Mouse (Mus musculus) ES-E14 (cell line): ENCODE results near the gene Chd9. TPM values are rescaled to one million over a fixed set of nuclear protein-coding genes. Genes with fewer than 3 reads are reported as not detected.
A peak's percentile ranks its signal among the peaks of the same experiment; 100 is the strongest.

ENCODE experiments used
- DNase-seq: peaks from one replicate; pipeline ENCODE4 v3.0.0-alpha.2; 2013; ENCODE audit warnings: low read depth, low spot score
- H3K27ac ChIP-seq: 2 replicates; pipeline ENCODE4 v1.5.1; 2012; ENCODE audit warnings: low read depth, mild to moderate bottlenecking, low read length, moderate library complexity, mixed read lengths; ENCODE audit not compliant: poor library complexity, insufficient read depth, severe bottlenecking
- H3K36me3 ChIP-seq: 2 replicates; pipeline ENCODE4 v1.6.1; 2012; ENCODE audit warnings: mild to moderate bottlenecking, low read length, moderate library complexity, mixed read lengths; ENCODE audit not compliant: control insufficient read depth, poor library complexity, insufficient read depth, severe bottlenecking
- H3K4me1 ChIP-seq, 2 experiments: fragments of 150-350 bp in 1 of 2; sonication (generic) in 1 of 2; 2 replicates each; pipeline ENCODE4 v1.6.1; 2012; ENCODE audit warnings: low read length in 2 of 2, mild to moderate bottlenecking in 1 of 2, mixed read lengths in 1 of 2; ENCODE audit not compliant: control insufficient read depth in 2 of 2, insufficient read depth in 2 of 2, poor library complexity in 1 of 2
- H3K4me3 ChIP-seq, 2 experiments: fragments of 150-350 bp in 1 of 2; sonication (generic) in 1 of 2; 2 replicates each; pipeline ENCODE4 v1.5.1; 2012; ENCODE audit warnings: low read length in 2 of 2, low read depth in 1 of 2, mild to moderate bottlenecking in 1 of 2, mixed read lengths in 1 of 2; ENCODE audit not compliant: insufficient read depth in 1 of 2, poor library complexity in 1 of 2, severe bottlenecking in 1 of 2
- H3K9ac ChIP-seq: 2 replicates; pipeline ENCODE4 v1.6.1; 2012; ENCODE audit warnings: low read depth, mild to moderate bottlenecking, low read length, mixed read lengths; ENCODE audit not compliant: poor library complexity, insufficient read depth, severe bottlenecking
- H3K9me3 ChIP-seq: fragments of 150-350 bp; sonication (generic); 2 replicates; pipeline ENCODE4 v1.6.1; 2012; ENCODE audit warnings: low read depth, mild to moderate bottlenecking, low read length; ENCODE audit not compliant: control insufficient read depth, insufficient read depth
- CHD2 ChIP-seq: IDR thresholded peaks from 2 replicates; pipeline ENCODE4 v1.6.1; 2014; ENCODE audit warnings: mild to moderate bottlenecking, low read depth, low read length, inconsistent platforms
- HCFC1 ChIP-seq: IDR thresholded peaks from 2 replicates; pipeline ENCODE4 v1.6.1; 2012; ENCODE audit warnings: low read length, inconsistent platforms, borderline replicate concordance; ENCODE audit not compliant: insufficient read depth
- MAFK ChIP-seq: IDR thresholded peaks from 2 replicates; pipeline ENCODE4 v1.6.1; 2014; ENCODE audit warnings: mild to moderate bottlenecking, low read depth, low read length, inconsistent platforms; ENCODE audit not compliant: insufficient read depth
- ZC3H11A ChIP-seq: IDR thresholded peaks from 2 replicates; pipeline ENCODE4 v1.6.1; 2012; ENCODE audit warnings: low read depth, mild to moderate bottlenecking, inconsistent platforms, low read length, borderline replicate concordance
- ZNF384 ChIP-seq: IDR thresholded peaks from 2 replicates; pipeline ENCODE4 v1.6.1; 2012; ENCODE audit warnings: low read depth, low read length, inconsistent platforms
- in situ Hi-C, 2 experiments: fragments of 600-800 bp; cut with MboI; formaldehyde crosslinking; loops; one replicate each; pipeline ENCODE4 v1.15.1; 2025; ENCODE audit warnings: low sequenced_read_pairs in 2 of 2, inconsistent platforms in 1 of 2; ENCODE audit not compliant: unreplicated experiment in 2 of 2
- total RNA-seq: library from RNA; depleted of rRNA; stranded (reverse); fragments of 300-350 nt; gene quantifications from 2 replicates; pipeline ENCODE4 v1.2.3, GENCODE M21; 2012

Gene Chd9
- total RNA-seq, 1 experiment = 32.4 TPM

DNA sequence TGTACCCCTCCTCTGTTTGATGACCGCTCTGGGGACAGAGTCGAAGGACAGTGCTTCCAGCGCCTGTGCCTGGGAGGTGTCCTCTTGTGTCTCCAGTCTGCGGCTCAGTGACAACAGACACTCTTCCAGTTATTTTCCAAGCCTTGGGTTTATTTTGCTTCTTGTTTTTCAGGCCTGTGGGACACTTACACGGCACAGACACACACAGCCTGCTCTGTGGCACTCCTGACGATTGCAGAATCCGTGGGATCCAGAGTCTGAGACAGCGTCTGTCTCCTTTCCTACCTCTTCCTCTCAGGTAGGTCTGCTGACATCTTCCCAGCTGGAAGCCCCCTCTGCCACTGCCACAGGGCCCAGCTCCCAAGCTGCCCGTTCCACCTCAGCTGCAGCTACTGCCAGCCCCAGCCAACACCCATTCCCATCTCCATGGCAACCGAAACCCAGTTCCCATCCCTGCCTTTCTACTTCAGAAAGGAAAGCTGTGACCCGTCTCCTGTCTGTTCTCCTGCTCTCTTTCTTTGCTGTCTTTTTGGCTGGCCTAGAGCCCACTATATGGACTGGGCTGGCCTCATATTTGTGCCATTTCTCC lies 21.4 kb downstream of the Chd9 start:
- DNase-seq = no peak
- in situ Hi-C loops = no loop called here
- H3K9ac ChIP-seq = no peak overlapping the region
- H3K4me3 ChIP-seq = no peak overlapping the region
- H3K27ac ChIP-seq = peak overlapping the region; percentile 73
- peaks cover 2% of the 10 kb centered on the region; the same call in 1 of the 2 replicates for H3K36me3 ChIP-seq
- H3K9me3 ChIP-seq = no peaks in the 10 kb centered on the region
- peaks cover 0 to 25% of the 10 kb centered on the region in 2 experiments for H3K4me1 ChIP-seq
- TF ChIP-seq ZNF384 = no peak
- TF ChIP-seq CHD2 = no peak

DNA sequence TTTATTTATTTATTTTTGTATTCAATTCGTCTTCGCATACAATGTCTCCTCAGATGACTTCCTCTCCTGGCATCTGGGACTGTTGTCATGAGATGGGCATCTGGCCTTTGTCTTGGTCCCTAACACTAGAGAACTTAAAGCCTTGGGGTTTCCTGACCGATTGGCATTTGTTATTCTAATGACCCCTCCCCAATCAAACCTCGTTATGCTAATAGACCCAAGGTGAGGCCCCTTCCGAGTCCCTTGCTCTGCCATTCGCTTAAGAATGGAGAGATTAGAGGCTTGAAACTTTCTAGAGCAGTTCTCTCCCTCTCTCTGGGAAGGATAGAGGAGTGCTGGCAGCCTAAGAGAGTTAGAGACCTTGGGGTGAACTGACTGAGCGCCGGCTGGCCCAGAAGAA lies 23.4 kb downstream of the Chd9 start:
- Histone ChIP-seq H3K4me3 (no peak overlapping the region), H3K4me1 (peaks cover 7 to 36% of the 10 kb centered on the region in 2 experiments), H3K27ac (peak overlapping the region; percentile 53; the same call in 1 of the 2 replicates), H3K9ac (no peak overlapping the region), H3K9me3 (no peaks in the 10 kb centered on the region), H3K36me3 (peaks cover 2% of the 10 kb centered on the region; the same call in 1 of the 2 replicates)
- DNase-seq = no peak
- in situ Hi-C loops = no loop called here
- TF ChIP-seq MAFK = no peak

DNA sequence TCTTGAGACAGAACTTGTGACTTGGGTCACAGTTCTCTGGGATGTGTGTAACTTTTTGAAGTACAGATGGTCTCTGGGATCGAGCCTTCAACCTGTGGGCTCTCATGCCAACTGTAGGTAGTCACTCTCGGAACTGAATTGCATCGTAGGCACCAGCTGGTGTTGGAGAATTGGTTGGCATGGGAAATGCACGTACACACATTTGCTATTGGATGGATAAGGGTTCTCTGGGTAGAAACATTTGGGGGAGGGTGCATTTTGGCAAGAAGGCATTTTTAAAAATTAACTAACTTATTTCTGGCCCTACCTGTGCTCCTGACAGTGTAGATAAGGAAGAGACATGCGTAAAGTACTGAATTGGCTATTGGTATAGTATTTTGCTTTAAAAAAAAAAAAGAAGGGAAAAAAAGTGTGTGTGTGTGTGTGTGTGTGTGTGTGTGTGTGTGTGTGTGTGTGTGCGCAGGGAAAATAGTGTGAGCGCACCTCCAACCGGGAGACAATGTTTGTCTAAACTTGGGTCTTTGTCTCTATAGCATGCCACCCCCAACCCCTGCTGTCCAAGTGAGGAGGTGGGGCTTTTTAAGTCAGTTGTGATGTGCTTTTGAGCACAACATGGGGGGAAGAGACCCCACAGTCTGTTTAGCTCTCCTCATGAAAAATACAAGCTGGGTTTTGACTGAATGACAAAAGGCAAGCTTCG lies 26.0 kb downstream of the Chd9 start:
- Histone ChIP-seq H3K9me3 (no peaks in the 10 kb centered on the region), H3K4me3 (no peak overlapping the region; a peak in 1 of 4 replicates), H3K4me1 (peaks cover 8 to 43% of the 10 kb centered on the region in 2 experiments), H3K9ac (no peak overlapping the region), H3K36me3 (peaks cover 2% of the 10 kb centered on the region; the same call in 1 of the 2 replicates), H3K27ac (peak overlapping the region; percentile 90)
- in situ Hi-C loops = no loop called here
- TF ChIP-seq MAFK = no peak
- no peak for DNase-seq

DNA sequence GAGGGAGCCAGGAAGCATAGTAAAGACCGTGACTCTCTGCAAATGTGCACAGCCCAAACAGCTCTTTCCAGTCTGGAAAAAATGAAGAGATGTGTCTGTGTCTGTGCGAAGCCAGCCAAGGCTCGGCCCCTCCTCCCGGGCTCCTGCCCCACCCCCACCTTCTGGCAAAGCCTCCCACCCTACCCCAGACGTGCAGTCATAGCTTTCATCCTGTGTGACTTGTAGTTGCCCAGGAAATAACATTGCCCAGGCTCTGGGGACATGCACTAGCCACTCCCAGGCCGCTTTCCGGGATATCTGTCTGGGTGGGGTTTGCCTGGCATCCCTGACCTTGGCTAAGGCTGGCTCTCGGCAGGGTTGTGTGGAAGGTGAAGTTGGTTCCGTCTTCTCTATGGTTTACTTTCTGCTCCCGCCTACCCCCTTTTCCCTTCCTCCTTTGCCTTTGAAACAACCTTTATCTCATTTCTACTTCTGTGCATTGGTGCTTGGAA lies 26.6 kb downstream of the Chd9 start:
- TF ChIP-seq CHD2 (no peak), HCFC1 (no peak), ZNF384 (no peak; the same call in 1 of the 2 replicates), MAFK (no peak), ZC3H11A (no peak)
- no peaks in the 10 kb centered on the region for H3K9me3 ChIP-seq
- H3K4me1 ChIP-seq = peaks cover 10 to 43% of the 10 kb centered on the region in 2 experiments
- no peak for DNase-seq
- H3K4me3 ChIP-seq = peak overlapping the region; percentile 2 to 36; a peak in 3 of 4 replicates
- in situ Hi-C loops = no loop called here
- H3K36me3 ChIP-seq = no peaks in the 10 kb centered on the region; the same call in 1 of the 2 replicates
- peak overlapping the region; percentile 90 for H3K27ac ChIP-seq
- H3K9ac ChIP-seq = peak overlapping the region; percentile 37; the same call in 1 of the 2 replicates

DNA sequence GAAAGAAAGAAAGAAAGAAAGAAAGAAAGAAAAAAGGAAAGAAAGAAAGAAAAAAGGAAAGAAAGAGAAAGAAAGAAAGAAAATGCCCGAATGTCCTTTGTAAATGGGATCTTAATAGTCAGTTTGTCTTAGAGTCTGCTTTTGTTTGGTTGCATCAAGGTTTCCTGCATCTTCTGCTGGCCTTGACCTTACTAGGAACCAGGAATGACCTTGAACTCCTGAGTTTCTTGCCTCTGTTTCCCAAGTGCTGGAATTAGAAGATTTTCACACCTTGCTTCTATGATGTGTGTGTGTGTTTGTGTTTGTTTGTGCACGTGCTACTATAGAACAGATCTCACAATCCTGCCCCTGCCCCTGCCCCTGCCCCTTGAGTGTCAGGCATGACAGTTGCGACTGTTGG lies 28.0 kb downstream of the Chd9 start:
- Histone ChIP-seq H3K36me3 (no peaks in the 10 kb centered on the region; the same call in 1 of the 2 replicates), H3K27ac (no peak overlapping the region; the same call in 1 of the 2 replicates), H3K9ac (no peak overlapping the region), H3K4me3 (no peak overlapping the region), H3K9me3 (no peaks in the 10 kb centered on the region), H3K4me1 (peaks cover 12 to 39% of the 10 kb centered on the region in 2 experiments)
- DNase-seq = no peak
- in situ Hi-C loops = no loop called here
- no peak for TF ChIP-seq ZNF384
- TF ChIP-seq HCFC1 = no peak
- no peak for TF ChIP-seq MAFK
- TF ChIP-seq CHD2 = no peak
- TF ChIP-seq ZC3H11A = no peak
